Mouse (Mus musculus): Measurements from ENCODE around the gene Zfp941.

- TF ChIP-seq CTCF (IDR thresholded peaks at IDR 0.05; ENCODE audit: low read depth, low read length) (no peak), POLR2A (IDR thresholded peaks at IDR 0.05; ENCODE audit: borderline replicate concordance, low read depth, low read length) (no peak)
These were observed 33.2 kb upstream of the Zfp941 start for GRCm38 (mm10) chr7:140855181-140855580.

Measured in bone marrow macrophage, adult 2 months (primary cell).